Mouse (Mus musculus) adrenal gland, postnatal 10 days (tissue): ENCODE data around the gene Itfg1. TPM values are rescaled to one million over a fixed set of nuclear protein-coding genes. Genes with fewer than 3 reads are reported as not detected.
A peak's percentile ranks its signal among the peaks of the same experiment; 100 is the strongest.
"Not testable (repeated sequence)": the region's sequence is repeated elsewhere in the genome, so short reads cannot be mapped to it uniquely, and the experiment has no call there.

Source experiments
- DNase-seq: peaks from one replicate; pipeline ENCODE4 v3.0.0; 2021; ENCODE audit warnings: mixed read lengths
- long read RNA-seq, 2 experiments: library from polyadenylated mRNA; stranded (forward); transcript quantifications; one replicate each; pipeline ENCODE4 v2.0.0; 2021
- total RNA-seq, 2 experiments: library from RNA; stranded (reverse); gene quantifications; 2 replicates each; pipeline ENCODE4 v1.2.3; 2021

Gene Itfg1
- total RNA-seq: 10 to 100 TPM; 47.5 to 55.6 TPM
- long read RNA-seq, experiment 1, transcript Itfg1-201 (18 exons, 3,306 nt): major isoform, 97 of 115 reads
- long read RNA-seq, experiment 1, partial matches to known transcripts: 11 of 115 reads
- long read RNA-seq, experiment 1, other reads (novel, unspliced or antisense): 7 of 115 reads
- long read RNA-seq, experiment 2, transcript Itfg1-201 (18 exons, 3,306 nt): major isoform, 58 of 65 reads
- long read RNA-seq, experiment 2, partial matches to known transcripts: 3 of 65 reads
- long read RNA-seq, experiment 2, other reads (novel, unspliced or antisense): 4 of 65 reads

DNA sequence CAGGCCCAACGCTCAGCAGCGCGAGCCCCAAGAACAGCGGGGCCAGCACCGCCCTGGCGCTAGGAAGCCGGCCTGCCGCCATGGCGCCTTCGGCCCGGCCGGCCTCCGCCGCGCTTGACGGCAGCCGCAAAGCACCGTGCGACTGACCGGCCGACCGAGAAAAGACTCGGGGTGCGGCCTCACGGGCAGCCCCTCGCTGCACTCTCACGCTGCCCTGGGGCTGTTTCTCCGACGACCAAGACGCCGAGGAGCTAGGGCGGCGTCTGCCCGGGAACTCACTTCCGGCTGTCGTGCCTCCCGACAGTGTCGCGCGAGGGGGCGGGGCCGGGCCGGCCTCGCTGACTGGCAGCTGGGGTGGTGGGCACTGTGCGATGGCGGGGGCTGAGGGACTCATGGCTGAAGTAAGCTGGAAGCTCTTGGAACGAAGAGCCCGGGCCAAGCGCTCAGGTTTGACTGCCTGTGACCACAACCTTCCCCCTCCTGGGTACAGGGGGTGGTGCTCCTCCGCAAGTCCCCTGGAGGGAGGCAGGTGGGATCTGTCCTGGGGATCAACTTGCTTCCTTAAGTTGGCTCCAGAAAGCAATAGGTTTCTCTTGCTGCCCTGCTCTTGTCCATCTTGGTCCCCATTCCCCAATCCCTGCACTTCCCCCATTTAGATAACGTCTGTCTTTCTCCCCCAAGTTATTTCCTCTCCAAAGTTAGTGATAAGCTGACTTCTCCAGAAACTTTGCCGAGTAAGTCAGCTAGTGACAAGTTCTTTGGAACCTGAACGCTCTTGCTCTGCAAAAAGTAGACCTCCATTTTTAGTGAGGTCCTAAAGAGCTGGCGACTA is at the start of gene Itfg1, which contains the start of gene Phkb:
Gene Itfg1, minus strand, starts transcription at position 265 of the 832 bp plus-strand sequence.
Gene Phkb, plus strand, starts transcription at position 303 of the 832 bp plus-strand sequence.
- peak; percentile 95 for DNase-seq

DNA sequence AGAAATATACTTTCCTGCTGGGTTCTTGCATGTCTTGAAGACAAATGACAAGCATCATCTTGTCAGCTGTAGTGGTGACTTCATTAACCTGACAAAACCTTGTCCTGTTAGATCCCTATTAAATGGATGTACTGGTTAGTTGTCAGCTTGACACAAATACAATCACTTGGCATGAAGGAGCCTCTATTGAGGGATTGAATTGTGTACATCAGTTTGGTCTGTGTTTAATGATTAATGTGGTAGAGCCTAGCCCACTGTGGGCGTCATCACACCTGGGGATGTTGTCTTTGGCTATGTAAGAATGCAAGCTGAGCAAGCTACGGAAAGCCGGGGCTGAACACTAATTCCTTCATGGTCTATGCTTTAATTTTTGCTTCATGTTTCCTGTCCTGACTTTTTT is 44.1 kb upstream of the Itfg1 start:
- no peak for DNase-seq

DNA sequence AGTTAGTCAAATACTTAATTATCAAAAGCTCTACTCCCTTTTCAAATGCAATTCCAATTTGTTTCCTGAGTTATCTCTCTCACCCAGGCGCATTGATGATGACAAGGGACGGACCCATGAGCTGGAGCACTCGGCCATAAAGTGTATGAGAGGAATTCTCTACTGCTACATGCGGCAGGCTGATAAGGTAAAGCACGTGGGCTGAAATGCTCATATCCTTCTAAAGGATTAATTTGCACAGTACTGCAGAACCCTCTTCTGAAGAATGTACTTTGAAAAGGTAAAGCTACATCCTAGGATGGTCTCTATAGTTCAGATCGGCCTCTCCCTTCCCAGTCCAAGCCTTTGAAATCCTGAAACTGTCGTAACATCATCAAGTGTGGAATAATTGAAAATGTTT is 38.9 kb upstream of the Itfg1 start:
- no peak for DNase-seq

DNA sequence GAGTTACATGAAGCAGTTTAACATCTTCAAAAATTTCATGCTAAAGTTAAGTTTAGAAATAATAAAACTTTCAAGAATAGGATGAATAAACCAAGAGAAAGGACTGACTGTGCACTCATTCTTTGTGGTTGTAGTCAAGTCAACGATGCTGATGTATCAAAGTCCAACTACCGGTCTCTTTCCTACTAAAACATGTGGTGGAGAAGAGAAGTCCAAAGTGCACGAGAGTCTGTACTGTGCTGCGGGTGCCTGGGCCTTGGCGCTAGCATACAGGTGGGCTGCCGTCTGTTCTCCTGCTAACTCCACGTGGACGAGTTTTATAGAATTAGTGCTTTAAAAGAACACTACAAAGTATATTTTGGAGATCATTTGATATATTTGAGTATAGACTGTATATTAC is 37.3 kb upstream of the Itfg1 start:
- DNase-seq: no peak

DNA sequence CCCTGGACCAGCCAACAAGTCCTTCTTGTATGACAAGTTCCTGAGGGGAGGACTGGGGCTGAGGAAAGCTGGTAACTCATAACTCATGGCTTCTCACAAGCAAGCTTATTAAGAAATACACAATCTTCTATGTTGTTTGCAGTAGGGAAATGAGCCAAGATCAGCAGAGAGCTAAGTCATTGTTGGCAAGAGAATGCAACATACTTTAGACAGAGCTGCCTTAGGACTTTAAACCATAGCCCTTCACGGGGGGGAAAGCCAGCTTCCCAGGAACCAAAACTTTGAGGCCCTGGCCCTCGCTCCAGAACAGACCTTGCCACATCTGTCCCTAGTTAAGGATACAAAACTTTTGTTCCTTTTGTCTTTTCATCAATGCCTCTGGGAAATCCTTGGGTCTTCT is 30.9 kb upstream of the Itfg1 start:
- peak; percentile 25 for DNase-seq

DNA sequence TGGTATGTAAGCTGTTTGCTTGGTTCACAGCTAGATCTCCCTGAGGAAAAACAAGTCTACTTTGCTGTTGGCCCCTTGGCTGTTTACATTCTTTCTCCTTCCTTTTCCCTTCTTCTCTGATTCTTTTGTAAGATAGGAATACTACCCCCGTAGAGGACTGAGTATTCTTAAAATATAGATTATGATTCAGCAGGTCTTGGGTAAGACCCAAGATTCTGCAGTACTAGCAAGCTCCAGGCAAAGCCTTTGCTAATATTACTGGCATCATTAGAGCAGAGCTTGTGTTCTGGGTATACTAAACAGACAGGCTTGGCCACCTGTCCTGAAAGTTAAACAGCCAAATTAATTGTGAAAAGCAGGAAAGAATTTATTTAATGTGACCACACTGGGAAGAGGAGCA is 21.7 kb upstream of the Itfg1 start:
- no peak for DNase-seq

DNA sequence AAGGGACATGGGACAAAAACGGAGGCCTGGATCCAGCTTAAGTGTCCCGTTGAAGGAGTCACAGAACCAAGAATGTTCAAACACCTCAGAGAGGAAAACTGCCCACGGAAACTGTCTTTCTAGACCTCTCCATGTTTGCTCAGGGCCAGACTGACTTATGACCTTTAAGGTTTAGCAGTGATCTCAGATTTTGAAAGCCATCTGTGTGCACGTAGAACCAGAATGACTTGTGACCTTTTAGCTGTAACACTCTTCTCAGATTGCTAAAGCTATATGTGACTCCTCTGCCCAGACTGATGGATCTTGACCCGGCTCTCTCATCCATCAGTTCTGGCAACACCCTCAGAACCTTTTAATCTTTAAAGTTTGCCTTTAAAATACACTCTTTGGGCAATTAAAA is 19.9 kb upstream of the Itfg1 start:
- no peak for DNase-seq

DNA sequence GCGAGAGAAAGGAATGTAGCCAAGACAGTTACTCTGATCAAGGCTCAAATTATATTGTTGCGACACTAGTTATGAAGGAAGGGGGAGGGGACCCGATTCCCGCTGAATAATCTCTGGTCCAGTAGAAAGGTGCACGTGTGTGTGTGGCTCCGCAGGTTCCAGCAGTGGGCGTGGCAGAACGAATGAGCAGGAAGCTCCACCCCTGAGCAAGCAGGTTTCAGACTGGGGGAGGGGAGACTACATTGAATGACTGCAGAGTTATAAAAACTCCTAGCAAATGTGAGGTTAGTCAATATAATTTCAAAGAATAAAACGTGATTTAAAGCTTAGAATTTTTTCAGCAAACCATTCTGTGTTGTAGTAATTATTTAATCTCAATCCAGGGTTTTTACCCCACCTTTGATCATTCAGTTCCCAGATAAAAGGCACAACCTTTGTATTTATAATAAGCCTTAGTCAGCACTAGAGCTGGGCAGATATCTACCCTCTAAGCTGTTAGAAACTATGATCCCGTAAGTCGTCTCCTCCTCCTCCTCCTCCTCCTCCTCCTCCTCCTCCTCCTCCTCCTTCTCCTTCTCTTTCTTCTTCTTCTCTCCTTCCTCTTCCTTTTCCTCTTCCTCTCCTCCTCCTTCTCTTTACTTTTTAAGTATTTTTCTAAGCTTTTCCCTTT is 16.6 kb upstream of the Itfg1 start:
- DNase-seq: not testable (repeated sequence)

DNA sequence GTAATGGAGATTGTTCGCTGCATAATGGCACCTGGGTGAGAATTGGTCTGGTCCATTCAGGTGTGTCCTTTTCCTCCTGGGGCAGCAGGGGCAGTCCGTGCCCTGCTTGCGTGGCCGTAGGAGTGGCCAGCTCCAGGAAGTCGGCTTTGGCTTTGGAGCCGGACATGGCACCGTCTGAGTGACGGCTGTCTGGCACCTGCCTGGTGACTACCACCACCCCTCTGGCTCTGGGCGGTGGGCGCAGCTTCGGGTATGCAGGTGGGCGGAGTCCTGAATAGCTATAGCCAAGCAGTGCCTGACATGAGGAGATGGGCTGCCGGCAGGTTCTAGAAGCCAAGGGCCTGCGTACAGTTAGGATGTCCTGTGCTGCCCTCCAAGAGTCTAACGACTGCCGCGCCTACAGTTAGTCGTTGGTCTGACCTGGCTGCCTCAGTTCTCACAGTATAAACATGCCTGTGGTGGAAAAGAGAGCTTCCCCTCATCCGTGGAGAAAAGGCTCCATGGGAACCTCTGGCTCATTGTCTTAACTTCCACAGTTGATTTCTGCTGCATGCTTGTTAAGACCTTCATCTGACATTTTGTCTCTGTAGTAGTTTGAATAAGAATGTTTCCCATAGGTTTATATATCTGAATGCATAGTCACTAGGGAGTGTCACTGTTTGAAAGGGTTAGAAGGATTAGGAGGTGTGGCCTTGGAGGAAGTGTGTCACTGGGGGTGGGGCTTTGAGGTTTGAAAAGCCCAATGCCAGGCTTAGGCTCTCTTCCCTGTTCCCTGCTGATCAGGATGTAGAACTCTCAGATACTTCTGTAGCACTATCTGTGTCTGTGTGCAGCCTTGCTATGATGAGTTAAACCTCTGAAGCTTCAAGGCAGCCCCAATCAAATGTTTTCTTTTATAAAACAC is 13.8 kb upstream of the Itfg1 start:
- DNase-seq: no peak

DNA sequence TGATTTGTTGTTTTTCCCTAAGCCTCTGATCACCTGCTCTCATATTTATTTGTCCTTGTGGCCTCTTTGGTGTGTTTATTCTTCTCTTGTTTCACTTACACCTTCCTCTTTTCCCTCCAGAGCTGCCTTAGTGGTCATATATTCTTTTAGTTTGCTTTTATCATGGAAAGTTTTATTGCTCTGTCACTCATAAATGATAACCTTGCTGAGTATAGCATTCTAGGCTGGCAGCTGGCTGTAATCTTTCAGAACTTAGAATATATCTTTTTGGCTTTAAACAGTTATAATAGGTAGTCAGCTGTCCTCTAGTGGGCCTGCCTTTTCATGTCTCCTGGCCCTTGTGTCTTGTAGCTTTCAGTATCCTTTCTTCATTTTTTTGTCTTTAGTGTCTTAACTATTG is 5.2 kb upstream of the Itfg1 start:
- no peak for DNase-seq

DNA sequence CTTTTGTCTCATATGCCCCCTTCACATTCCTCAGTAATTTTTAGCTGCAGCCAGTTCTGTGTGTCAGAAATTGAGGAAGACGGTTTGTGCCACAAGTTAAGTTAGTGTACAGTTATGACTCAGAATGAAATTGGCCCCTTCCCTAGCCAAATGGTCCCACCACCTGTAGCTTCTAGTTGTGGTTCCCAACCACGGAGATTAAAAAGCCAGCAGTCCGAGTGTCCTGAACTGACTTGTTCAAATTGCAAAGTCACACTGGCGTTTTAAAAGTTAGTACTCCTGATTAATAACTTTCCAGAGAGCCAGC is 721 bp upstream of the Itfg1 start:
- DNase-seq: peak; percentile 9

DNA sequence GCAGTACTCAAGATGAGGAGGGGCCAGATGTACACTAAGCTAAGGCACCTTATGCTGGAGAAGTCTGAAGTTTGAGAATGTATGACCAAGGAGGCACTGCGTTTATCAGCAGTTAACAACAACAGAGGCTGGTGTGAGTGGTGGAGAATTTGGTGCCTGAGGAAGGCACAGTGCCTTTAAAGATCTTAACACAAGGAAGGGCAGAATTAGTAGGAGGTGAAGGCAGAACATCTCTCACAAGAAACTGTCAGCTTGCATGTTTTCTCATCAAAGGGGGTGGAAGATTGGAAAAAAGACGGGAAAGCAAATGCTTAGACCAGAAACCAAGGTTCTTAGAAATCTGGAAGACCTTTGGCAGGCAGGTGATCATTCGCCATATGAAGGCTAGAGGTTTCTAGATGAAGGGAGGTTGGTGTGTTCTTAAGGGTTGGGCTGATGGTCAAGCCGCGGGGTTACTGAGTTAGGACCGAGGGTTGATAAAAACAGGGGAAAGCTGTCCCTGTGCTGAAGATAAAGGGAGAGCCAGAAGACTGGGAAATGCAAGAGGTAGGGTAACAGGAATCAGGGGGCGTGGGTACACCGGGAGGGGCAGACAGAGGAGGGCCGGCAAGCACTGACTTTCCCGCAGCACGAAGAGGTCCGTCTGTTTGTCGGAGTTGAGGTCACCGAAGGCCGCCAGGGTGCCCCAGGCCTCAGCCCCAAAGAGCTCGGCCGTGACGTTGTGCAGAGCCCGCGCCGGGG is 635 bp downstream of the Itfg1 start:
- no peak for DNase-seq

DNA sequence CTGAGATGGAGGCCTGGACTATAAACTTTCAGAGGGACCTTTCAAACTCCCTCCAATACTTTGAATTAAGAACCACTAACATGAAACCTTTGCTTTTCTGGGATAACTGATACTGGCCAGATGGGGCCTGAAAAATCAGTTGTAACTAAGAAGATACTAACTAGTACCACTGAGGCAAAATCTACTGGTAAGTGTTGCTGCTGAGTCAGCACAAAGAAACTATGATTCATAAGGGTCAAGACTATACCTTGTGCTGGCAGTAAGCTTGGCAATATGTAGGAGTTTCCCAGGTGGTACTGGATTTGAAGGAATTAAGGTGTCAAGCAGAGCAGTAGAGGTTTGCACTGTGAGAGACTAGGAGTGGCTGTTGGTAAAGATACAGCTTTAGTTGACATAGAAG is 27.1 kb downstream of the Itfg1 start:
- DNase-seq: no peak

DNA sequence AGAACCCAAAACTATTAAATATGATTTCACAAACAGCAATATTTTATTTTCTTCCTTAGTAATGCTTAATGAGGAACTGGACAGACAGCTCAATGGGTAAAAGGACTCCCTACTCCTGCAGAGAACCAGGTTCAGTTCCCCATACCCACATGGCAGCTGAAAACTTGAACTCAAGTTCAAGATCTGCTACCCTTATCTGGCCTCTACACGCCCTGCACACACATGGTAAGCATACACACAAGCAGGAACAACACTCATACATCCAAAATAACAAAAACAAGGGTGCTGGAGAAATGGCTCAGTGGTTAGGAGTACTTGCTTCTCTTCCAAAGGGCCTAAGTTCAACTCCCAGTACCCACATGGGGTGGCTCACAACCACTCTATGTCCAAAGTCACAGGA is 39.3 kb downstream of the Itfg1 start:
- DNase-seq: no peak

DNA sequence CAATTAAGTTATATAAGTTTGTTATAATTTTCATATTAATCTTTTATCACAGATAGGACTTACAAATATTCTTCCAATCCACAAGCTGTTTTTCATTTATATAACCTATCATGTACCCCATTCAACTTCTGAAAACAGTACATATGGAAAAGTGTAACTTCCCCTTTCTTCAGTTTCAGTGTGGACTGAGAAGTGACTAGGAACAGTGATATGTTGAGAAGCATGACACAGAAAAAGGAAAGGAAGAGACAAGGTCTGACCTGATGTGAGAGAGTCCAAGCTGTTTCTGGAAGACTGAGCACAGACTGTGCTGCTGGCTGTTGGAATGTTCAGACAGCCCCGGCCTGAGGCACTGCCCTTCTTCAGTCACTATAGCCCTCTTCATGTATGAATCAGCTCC is 40.6 kb downstream of the Itfg1 start:
- no peak for DNase-seq

DNA sequence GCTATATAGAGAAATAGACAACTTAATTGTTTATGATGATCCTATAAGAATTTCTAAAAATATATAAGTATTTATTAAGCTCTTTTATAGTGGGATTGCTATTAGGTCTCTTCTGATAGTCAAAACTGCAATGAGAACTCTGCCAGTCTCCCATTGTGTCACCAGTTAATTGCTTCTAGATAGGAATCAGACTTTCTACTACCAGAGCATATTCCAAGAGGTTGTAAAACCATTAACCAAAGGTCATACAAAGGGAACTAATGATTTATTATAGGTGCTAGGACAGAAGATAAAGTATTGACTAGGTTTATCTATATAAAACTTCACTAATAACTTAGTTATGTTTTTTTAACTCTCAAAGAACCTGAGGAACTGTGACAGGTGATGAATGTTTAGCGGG is 44.3 kb downstream of the Itfg1 start:
- DNase-seq: not testable (repeated sequence)

DNA sequence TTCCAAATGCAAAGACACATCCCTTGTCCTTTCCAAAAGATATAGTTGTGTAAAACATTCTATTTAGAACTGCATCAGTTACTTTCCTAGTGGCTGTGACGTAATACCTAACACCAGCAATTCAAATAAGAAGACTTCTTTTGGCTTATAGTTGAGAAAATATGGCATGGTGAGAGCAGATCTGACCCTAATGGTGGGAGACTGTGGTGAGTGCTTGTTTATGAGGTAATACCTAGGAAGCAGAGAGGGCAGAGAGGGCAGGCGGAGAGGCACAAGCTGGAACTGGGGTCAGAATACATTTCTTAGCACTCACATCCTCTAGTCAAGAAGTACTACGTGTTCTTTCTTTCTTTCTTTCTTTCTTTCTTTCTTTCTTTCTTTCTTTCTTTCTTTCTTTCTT is 52.4 kb downstream of the Itfg1 start:
- no peak for DNase-seq

DNA sequence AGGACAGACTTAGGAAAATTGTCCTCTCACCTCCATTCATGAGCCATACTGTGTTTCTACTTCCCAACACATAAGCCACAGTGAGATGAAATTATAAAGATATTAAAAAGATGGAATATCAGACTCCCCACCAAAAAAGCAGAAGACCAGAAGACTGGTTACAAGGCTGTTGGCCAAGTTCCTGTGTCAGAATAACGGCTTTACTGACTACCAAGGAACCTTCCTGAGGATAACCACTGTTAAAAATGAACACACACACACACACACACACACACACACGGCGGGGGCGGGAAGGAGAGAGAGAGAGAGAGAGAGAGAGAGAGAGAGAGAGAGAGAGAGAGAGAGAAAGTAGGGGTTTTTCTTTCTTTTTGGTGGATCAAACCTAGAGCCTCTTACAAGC is 52.8 kb downstream of the Itfg1 start:
- DNase-seq: no peak

DNA sequence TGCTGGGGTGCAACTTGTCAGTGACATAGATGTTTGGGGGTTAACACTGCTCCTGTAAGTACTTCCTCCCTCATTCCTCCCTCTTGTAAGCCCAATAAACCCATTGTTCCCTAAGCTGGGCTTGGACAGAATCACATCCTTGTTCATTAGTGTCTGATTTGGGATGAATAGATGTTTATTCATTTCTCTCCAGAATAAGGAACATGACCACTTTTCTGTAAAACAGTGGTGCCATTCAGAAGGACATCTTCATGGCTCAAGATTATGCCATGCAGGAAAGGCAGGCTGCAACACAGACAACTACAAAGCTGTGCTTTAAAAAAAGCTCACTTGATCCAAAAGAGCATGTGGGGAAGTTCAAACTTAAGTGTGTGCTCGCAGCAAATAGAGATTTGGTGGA is 55.2 kb downstream of the Itfg1 start:
- DNase-seq: no peak

DNA sequence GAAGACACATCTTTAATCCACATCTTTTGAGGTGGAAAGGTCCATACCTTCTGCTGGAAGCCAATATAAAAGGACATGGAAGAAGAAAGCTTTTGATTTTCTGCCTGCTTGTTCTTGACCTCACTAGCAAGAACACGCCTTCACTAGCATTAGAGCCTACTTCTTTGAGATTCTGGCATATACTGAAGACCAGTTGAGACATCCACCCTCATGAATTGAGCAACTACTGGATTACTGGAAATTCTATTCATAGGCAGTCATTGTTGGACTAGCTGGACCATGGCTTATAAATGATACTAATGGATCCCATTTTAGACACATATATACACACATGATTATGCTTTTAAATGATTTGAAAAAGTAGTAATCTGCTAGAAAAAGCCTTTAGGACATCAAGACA is 56.9 kb downstream of the Itfg1 start:
- no peak for DNase-seq

DNA sequence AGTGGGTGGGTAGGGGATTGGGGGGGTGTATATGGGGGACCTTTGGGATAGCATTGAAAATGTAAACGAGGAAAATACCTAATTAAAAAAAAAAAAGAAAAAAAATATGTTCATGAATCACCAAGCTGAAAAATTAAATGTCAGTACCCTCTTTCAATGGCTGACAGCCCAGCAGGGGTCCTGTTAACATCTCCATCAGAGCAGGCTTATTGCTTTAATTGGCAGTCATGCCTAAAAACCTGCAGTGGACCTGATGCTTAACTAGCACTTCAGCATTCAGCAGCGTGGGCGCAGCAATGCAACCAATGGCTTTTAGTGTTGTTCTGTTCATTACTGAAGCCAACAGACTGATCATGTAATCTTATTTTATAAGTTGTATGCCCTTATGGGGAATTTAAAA is 60.6 kb downstream of the Itfg1 start:
- no peak for DNase-seq

DNA sequence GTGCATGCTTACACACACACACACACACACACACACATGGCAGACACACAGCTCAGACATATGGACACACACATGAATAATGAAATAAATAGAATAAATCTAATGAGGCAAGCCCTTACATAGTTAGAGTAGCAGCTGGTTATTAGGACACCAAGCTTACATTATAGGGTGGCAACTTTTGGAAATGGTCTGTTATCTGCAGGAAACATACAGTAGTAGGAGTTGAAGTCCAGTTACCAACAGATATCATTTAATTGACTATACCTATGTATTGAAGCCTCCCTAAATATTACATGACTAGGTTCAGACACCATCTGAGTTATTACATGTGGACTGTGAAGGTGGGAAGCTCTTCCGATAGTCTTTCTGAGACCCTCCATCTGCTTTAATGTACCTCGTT is 95.7 kb downstream of the Itfg1 start:
- DNase-seq: no peak
